Mouse (Mus musculus) frontal cortex, postnatal 14 days (tissue): ENCODE results near the gene Fancd2.

Experiments
- DNase-seq, 2 experiments: peaks; one replicate each; pipeline ENCODE4 v3.0.0; 2022; ENCODE audit warnings: low spot score in 2 of 2

Fancd2 gene

GRCm38 (mm10) chr6:113522310-113522709 lies 9.2 kb upstream of the Fancd2 start:
- DNase-seq: no peak

GRCm38 (mm10) chr6:113523420-113523819 lies 8.1 kb upstream of the Fancd2 start:
- DNase-seq: no peak

GRCm38 (mm10) chr6:113531840-113532404 lies 440 bp downstream of the Fancd2 start:
- no peak for DNase-seq

GRCm38 (mm10) chr6:113534886-113535285 lies 3.4 kb downstream of the Fancd2 start:
- DNase-seq: no peak

GRCm38 (mm10) chr6:113541610-113542009 lies 10.1 kb downstream of the Fancd2 start:
- DNase-seq: no peak

- DNase-seq: no peak
Measured at GRCm38 (mm10) chr6:113543906-113544481, 12.5 kb downstream of the Fancd2 start.

GRCm38 (mm10) chr6:113559736-113560135 lies 28.3 kb downstream of the Fancd2 start:
- no peak for DNase-seq

- DNase-seq: no peak
Measured at GRCm38 (mm10) chr6:113564557-113564956, 33.1 kb downstream of the Fancd2 start.

- DNase-seq: peak; percentile 19 to 31
Measured at GRCm38 (mm10) chr6:113576044-113576443, 44.6 kb downstream of the Fancd2 start.

- DNase-seq: no peak
Measured at GRCm38 (mm10) chr6:113579306-113579705, 47.8 kb downstream of the Fancd2 start.

GRCm38 (mm10) chr6:113583023-113583422 lies 51.5 kb downstream of the Fancd2 start:
- DNase-seq: no peak

- DNase-seq: no peak
Measured at GRCm38 (mm10) chr6:113585065-113585464, 53.6 kb downstream of the Fancd2 start.

GRCm38 (mm10) chr6:113586466-113587183 lies 55.1 kb downstream of the Fancd2 start:
- no peak for DNase-seq

- DNase-seq: no peak
Measured at GRCm38 (mm10) chr6:113592637-113593036, 61.2 kb downstream of the Fancd2 start.

GRCm38 (mm10) chr6:113597945-113598344 lies 66.5 kb downstream of the Fancd2 start:
- DNase-seq: no peak

GRCm38 (mm10) chr6:113599833-113600232 lies 68.4 kb downstream of the Fancd2 start:
- DNase-seq: no peak

- no peak for DNase-seq
Measured at GRCm38 (mm10) chr6:113600543-113601139, 69.2 kb downstream of the Fancd2 start, which contains the start of gene Fancd2os. Gene Fancd2os (minus strand): TSS chr6:113600715.

GRCm38 (mm10) chr6:113602821-113603220 lies 71.3 kb downstream of the Fancd2 start:
- no peak for DNase-seq

- DNase-seq: no peak
Measured at GRCm38 (mm10) chr6:113603993-113604392, 72.5 kb downstream of the Fancd2 start.

- DNase-seq: peak; percentile 80 to 82
Measured at GRCm38 (mm10) chr6:113604432-113605223, 73.1 kb downstream of the Fancd2 start, which contains the start of gene Brk1. Gene Brk1 (plus strand): TSS chr6:113604772.

- no peak for DNase-seq
Measured at GRCm38 (mm10) chr6:113605224-113605545, 73.7 kb downstream of the Fancd2 start.

- no peak for DNase-seq
Measured at GRCm38 (mm10) chr6:113608871-113609270, 77.4 kb downstream of the Fancd2 start.
